Mouse (Mus musculus) lung, embryonic 16.5 days (tissue): Measurements from ENCODE around the gene Zfp292. TPM values are rescaled to one million over a fixed set of nuclear protein-coding genes. Genes with fewer than 3 reads are reported as not detected.

Source experiments
- ATAC-seq: fragments of 200-750 bp; cut with Nextera tagmentation; 2 replicates; pipeline ENCODE4 v1.8.0; 2017; ENCODE audit warnings: low read depth, mild to moderate bottlenecking, moderate library complexity
- H3K27ac ChIP-seq: fragments of 300-500 bp; sonication (generic); 2 replicates; pipeline ENCODE4 v1.5.1; 2014; ENCODE audit warnings: mild to moderate bottlenecking, control low read depth, low read length
- H3K27me3 ChIP-seq: fragments of 300-500 bp; sonication (generic); 2 replicates; pipeline ENCODE4 v1.6.1; 2014; ENCODE audit warnings: low read depth, low read length, mixed read lengths; ENCODE audit not compliant: control insufficient read depth, insufficient read depth
- H3K36me3 ChIP-seq: fragments of 300-500 bp; sonication (generic); 2 replicates; pipeline ENCODE4 v1.6.1; 2014; ENCODE audit warnings: low read length; ENCODE audit not compliant: control insufficient read depth, insufficient read depth
- H3K4me1 ChIP-seq: fragments of 300-500 bp; sonication (generic); replicated peaks from 2 replicates; pipeline ENCODE4 v1.6.1; 2014; ENCODE audit warnings: low read length, mixed read lengths; ENCODE audit not compliant: control insufficient read depth, insufficient read depth
- H3K4me2 ChIP-seq: fragments of 300-500 bp; sonication (generic); 2 replicates; pipeline ENCODE4 v1.6.1; 2014; ENCODE audit warnings: low read depth, low read length, control low read depth
- H3K4me3 ChIP-seq: fragments of 300-500 bp; sonication (generic); 2 replicates; pipeline ENCODE4 v1.5.1; 2014; ENCODE audit warnings: mild to moderate bottlenecking, low read length, control low read depth
- H3K9ac ChIP-seq: fragments of 300-500 bp; sonication (generic); 2 replicates; pipeline ENCODE4 v1.6.1; 2014; ENCODE audit warnings: low read length, control low read depth
- H3K9me3 ChIP-seq: fragments of 300-500 bp; sonication (generic); 2 replicates; pipeline ENCODE4 v1.6.1; 2016; ENCODE audit warnings: low read length; ENCODE audit not compliant: control insufficient read depth
- WGBS: fragments of 180-500 bp; shearing (Covaris S2); extraction: QIAGEN DNeasy Blood & Tissue Kit; methylation state at CpG from one replicate; pipeline ENCODE4 v1.1.7; 2014; 5-methylcytosine and 5-hydroxymethylcytosine counted together
- polyA plus RNA-seq: library from polyadenylated mRNA; unstranded; fragments of >200 nt; fragmentation: Nextera tagmentation; extraction: Ambion mirVana; gene quantifications from 2 replicates; pipeline ENCODE4 v1.2.1, GENCODE M21; 2015

Gene Zfp292
- polyA plus RNA-seq, 1 experiment from 2014 or later: 16.2 TPM

- Histone ChIP-seq H3K27ac (peak overlapping the region; percentile 95; the same call in 1 of the 2 replicates), H3K9ac (peak overlapping the region; percentile 88), H3K4me3 (peak overlapping the region; percentile 84), H3K4me2 (peak overlapping the region; percentile 85), H3K27me3 (peaks cover 10% of the 10 kb centered on the region), H3K36me3 (no peaks in the 10 kb centered on the region), H3K9me3 (no peaks in the 10 kb centered on the region), H3K4me1 (peaks cover 11% of the 10 kb centered on the region)
- ATAC-seq: no peak
- WGBS: 17% methylated on average over 7 of the region's 7 CpGs
These were observed 4.5 kb upstream of the Zfp292 start for GRCm38 (mm10) chr4:34887295-34887694.

- Histone ChIP-seq H3K27me3 (peaks cover 10% of the 10 kb centered on the region), H3K4me2 (peak overlapping the region; percentile 85), H3K9me3 (no peaks in the 10 kb centered on the region), H3K4me3 (peak overlapping the region; percentile 84), H3K27ac (peak overlapping the region; percentile 95), H3K4me1 (peaks cover 14% of the 10 kb centered on the region), H3K36me3 (no peaks in the 10 kb centered on the region), H3K9ac (peak overlapping the region; percentile 88)
- WGBS: 1% methylated on average over 48 of the region's 48 CpGs
- peak; percentile 84 for ATAC-seq
These were observed 3.8 kb upstream of the Zfp292 start for GRCm38 (mm10) chr4:34886490-34887111.

- Histone ChIP-seq H3K4me2 (peak overlapping the region; percentile 85), H3K9ac (peak overlapping the region; percentile 88; the same call in 1 of the 2 replicates), H3K4me1 (peaks cover 21% of the 10 kb centered on the region), H3K9me3 (no peaks in the 10 kb centered on the region), H3K4me3 (peak overlapping the region; percentile 84), H3K36me3 (no peaks in the 10 kb centered on the region), H3K27ac (peak overlapping the region; percentile 95), H3K27me3 (peaks cover 7% of the 10 kb centered on the region; the same call in 1 of the 2 replicates)
- no peak for ATAC-seq
- WGBS: 55% methylated on average over 9 of the region's 9 CpGs
These were observed 3.0 kb upstream of the Zfp292 start for GRCm38 (mm10) chr4:34885631-34886351.

GRCm38 (mm10) chr4:34883366-34884029 lies 738 bp upstream of the Zfp292 start:
- Histone ChIP-seq H3K4me3 (peak overlapping the region; percentile 91), H3K9me3 (no peaks in the 10 kb centered on the region), H3K27ac (peak overlapping the region; percentile 98), H3K4me2 (peak overlapping the region; percentile 90), H3K4me1 (peaks cover 24% of the 10 kb centered on the region), H3K36me3 (no peaks in the 10 kb centered on the region), H3K27me3 (no peaks in the 10 kb centered on the region), H3K9ac (peak overlapping the region; percentile 98)
- ATAC-seq: no peak
- WGBS: 16% methylated on average over 16 of the region's 16 CpGs

- Histone ChIP-seq H3K27ac (peak overlapping the region; percentile 98), H3K4me1 (peaks cover 21% of the 10 kb centered on the region), H3K4me3 (peak overlapping the region; percentile 91), H3K9me3 (no peaks in the 10 kb centered on the region), H3K4me2 (peak overlapping the region; percentile 90), H3K9ac (peak overlapping the region; percentile 98), H3K36me3 (no peaks in the 10 kb centered on the region), H3K27me3 (no peaks in the 10 kb centered on the region)
- WGBS: under 1% methylated on average over 36 of the region's 58 CpGs
- ATAC-seq: peak; percentile 72
These were observed 430 bp downstream of the Zfp292 start for GRCm38 (mm10) chr4:34882291-34882769.

GRCm38 (mm10) chr4:34881851-34882250 lies 909 bp downstream of the Zfp292 start:
- H3K9me3 ChIP-seq: no peaks in the 10 kb centered on the region
- H3K9ac ChIP-seq: peak overlapping the region; percentile 98
- H3K4me2 ChIP-seq: peak overlapping the region; percentile 90
- WGBS: 10% methylated on average over 4 of the region's 4 CpGs
- H3K4me3 ChIP-seq: peak overlapping the region; percentile 91
- H3K36me3 ChIP-seq: peaks cover 1% of the 10 kb centered on the region; the same call in 1 of the 2 replicates
- peaks cover 21% of the 10 kb centered on the region for H3K4me1 ChIP-seq
- peak overlapping the region; percentile 98 for H3K27ac ChIP-seq
- no peak for ATAC-seq
- no peaks in the 10 kb centered on the region for H3K27me3 ChIP-seq

GRCm38 (mm10) chr4:34880921-34881650 lies 1.7 kb downstream of the Zfp292 start:
- Histone ChIP-seq H3K36me3 (peaks cover 5% of the 10 kb centered on the region; the same call in 1 of the 2 replicates), H3K4me1 (peaks cover 21% of the 10 kb centered on the region), H3K4me3 (peak overlapping the region; percentile 91), H3K9ac (no peak overlapping the region), H3K4me2 (peak overlapping the region; percentile 90), H3K27me3 (no peaks in the 10 kb centered on the region), H3K27ac (no peak overlapping the region), H3K9me3 (no peaks in the 10 kb centered on the region)
- ATAC-seq: no peak
- WGBS: 86% methylated on average over 10 of the region's 10 CpGs

GRCm38 (mm10) chr4:34874234-34874633 lies 8.5 kb downstream of the Zfp292 start:
- no peak overlapping the region for H3K4me2 ChIP-seq
- no peak overlapping the region for H3K27ac ChIP-seq
- no peaks in the 10 kb centered on the region for H3K9me3 ChIP-seq
- H3K36me3 ChIP-seq: peaks cover 5% of the 10 kb centered on the region; the same call in 1 of the 2 replicates
- H3K4me3 ChIP-seq: no peak overlapping the region
- no peak overlapping the region for H3K9ac ChIP-seq
- H3K27me3 ChIP-seq: no peaks in the 10 kb centered on the region
- ATAC-seq: no peak
- 0 out of 2 replicates have a peak, but pooled peaks cover 6% of the 10 kb centered on the region for H3K4me1 ChIP-seq
- 63% methylated on average over 1 of the region's 1 CpGs for WGBS
